Mouse (Mus musculus): ENCODE data around the gene Pnpo. TPM values are rescaled to one million over a fixed set of nuclear protein-coding genes. Genes with fewer than 3 reads are reported as not detected.

The Pnpo gene
- polyA plus RNA-seq, 1 experiment, result 57.0 TPM

- H3K4me1 ChIP-seq (ENCODE audit: control insufficient read depth, insufficient read depth, insufficient read length), result no peaks in the 10 kb centered on the region
- H3K27ac ChIP-seq (ENCODE audit: insufficient read depth, low read length), result no peak overlapping the region
- no peak overlapping the region for H3K4me3 ChIP-seq (ENCODE audit: extremely low read depth, insufficient read depth, insufficient read length)
- TF ChIP-seq POLR2A (IDR thresholded peaks at IDR 0.05; ENCODE audit: low read depth, low read length) (no peak), CTCF (IDR thresholded peaks at IDR 0.05; ENCODE audit: extremely low read depth, insufficient read depth, insufficient read length, insufficient replicate concordance) (no peak)
- no peaks in the 10 kb centered on the region for H3K27me3 ChIP-seq (ENCODE audit: control insufficient read depth, insufficient read depth, low read length)
- DNase-seq (ENCODE audit: low read depth in 1 of 2, low spot score in 2 of 2), result no peak
- no peaks in the 10 kb centered on the region for H3K36me3 ChIP-seq (ENCODE audit: control insufficient read depth, insufficient read depth, low read length)
- WGBS, result 90% methylated on average over 9 of the region's 9 CpGs
Observed at GRCm38 (mm10) chr11:96901332-96901731, 42.5 kb downstream of the Pnpo start.

GRCm38 (mm10) chr11:96899449-96900306 lies 44.1 kb downstream of the Pnpo start:
- 81% methylated on average over 13 of the region's 13 CpGs for WGBS

GRCm38 (mm10) chr11:96895886-96896285 lies 47.9 kb downstream of the Pnpo start:
- WGBS, result 57% methylated on average over 4 of the region's 4 CpGs
- Histone ChIP-seq H3K4me3 (ENCODE audit: extremely low read depth, insufficient read depth, insufficient read length) (no peak overlapping the region), H3K27ac (ENCODE audit: insufficient read depth, low read length) (no peak overlapping the region), H3K4me1 (ENCODE audit: control insufficient read depth, insufficient read depth, insufficient read length) (no peaks in the 10 kb centered on the region), H3K27me3 (ENCODE audit: control insufficient read depth, insufficient read depth, low read length) (no peaks in the 10 kb centered on the region), H3K36me3 (ENCODE audit: control insufficient read depth, insufficient read depth, low read length) (no peaks in the 10 kb centered on the region)
- no peak for DNase-seq (ENCODE audit: low read depth in 1 of 2, low spot score in 2 of 2)
- TF ChIP-seq CTCF (IDR thresholded peaks at IDR 0.05; ENCODE audit: extremely low read depth, insufficient read depth, insufficient read length, insufficient replicate concordance) (no peak), POLR2A (IDR thresholded peaks at IDR 0.05; ENCODE audit: low read depth, low read length) (no peak)

More at GRCm38 (mm10) chr11:96899449-96900306, 44.1 kb downstream of the Pnpo start:
- no peak for DNase-seq (ENCODE audit: low read depth in 1 of 2, low spot score in 2 of 2)
- H3K27ac ChIP-seq (ENCODE audit: insufficient read depth, low read length), result no peak overlapping the region
- TF ChIP-seq POLR2A (IDR thresholded peaks at IDR 0.05; ENCODE audit: low read depth, low read length) (no peak), CTCF (IDR thresholded peaks at IDR 0.05; ENCODE audit: extremely low read depth, insufficient read depth, insufficient read length, insufficient replicate concordance) (no peak)
- H3K4me1 ChIP-seq (ENCODE audit: control insufficient read depth, insufficient read depth, insufficient read length), result no peaks in the 10 kb centered on the region
- H3K27me3 ChIP-seq (ENCODE audit: control insufficient read depth, insufficient read depth, low read length), result no peaks in the 10 kb centered on the region
- H3K4me3 ChIP-seq (ENCODE audit: extremely low read depth, insufficient read depth, insufficient read length), result no peak overlapping the region
- no peaks in the 10 kb centered on the region for H3K36me3 ChIP-seq (ENCODE audit: control insufficient read depth, insufficient read depth, low read length)

- DNase-seq (ENCODE audit: low read depth in 1 of 2, low spot score in 2 of 2), result no peak
- no peak for TF ChIP-seq POLR2A (IDR thresholded peaks at IDR 0.05; ENCODE audit: low read depth, low read length)
- no peak for TF ChIP-seq CTCF (IDR thresholded peaks at IDR 0.05; ENCODE audit: extremely low read depth, insufficient read depth, insufficient read length, insufficient replicate concordance)
- Histone ChIP-seq H3K4me1 (ENCODE audit: control insufficient read depth, insufficient read depth, insufficient read length) (no peaks in the 10 kb centered on the region), H3K36me3 (ENCODE audit: control insufficient read depth, insufficient read depth, low read length) (no peaks in the 10 kb centered on the region), H3K4me3 (ENCODE audit: extremely low read depth, insufficient read depth, insufficient read length) (no peak overlapping the region), H3K27me3 (ENCODE audit: control insufficient read depth, insufficient read depth, low read length) (no peaks in the 10 kb centered on the region), H3K27ac (ENCODE audit: insufficient read depth, low read length) (no peak overlapping the region)
- 83% methylated on average over 11 of the region's 11 CpGs for WGBS
Observed at GRCm38 (mm10) chr11:96893203-96893842, 50.5 kb downstream of the Pnpo start.

GRCm38 (mm10) chr11:96891784-96892527 lies 51.8 kb downstream of the Pnpo start:
- H3K4me1 ChIP-seq (ENCODE audit: control insufficient read depth, insufficient read depth, insufficient read length), result no peaks in the 10 kb centered on the region
- H3K4me3 ChIP-seq (ENCODE audit: extremely low read depth, insufficient read depth, insufficient read length), result no peak overlapping the region
- TF ChIP-seq CTCF (IDR thresholded peaks at IDR 0.05; ENCODE audit: extremely low read depth, insufficient read depth, insufficient read length, insufficient replicate concordance) (no peak), POLR2A (IDR thresholded peaks at IDR 0.05; ENCODE audit: low read depth, low read length) (no peak)
- no peak for DNase-seq (ENCODE audit: low read depth in 1 of 2, low spot score in 2 of 2)
- H3K27ac ChIP-seq (ENCODE audit: insufficient read depth, low read length), result no peak overlapping the region
- 85% methylated on average over 14 of the region's 14 CpGs for WGBS
- H3K36me3 ChIP-seq (ENCODE audit: control insufficient read depth, insufficient read depth, low read length), result no peaks in the 10 kb centered on the region
- no peaks in the 10 kb centered on the region for H3K27me3 ChIP-seq (ENCODE audit: control insufficient read depth, insufficient read depth, low read length)

Other genes starting within 250 kb of the Pnpo start
- gene Snx11, start 166.4 kb downstream of the Pnpo start, polyA plus RNA-seq (2012; rRNA removed), result 27.2 and 28.6 TPM in 2 replicates
- 13.9 and 18.2 TPM in 2 replicates for gene Cbx1, start 154.9 kb downstream of the Pnpo start, polyA plus RNA-seq (2012; rRNA removed)
- 63.0 and 76.9 TPM in 2 replicates for gene Nfe2l1, start 114.0 kb downstream of the Pnpo start, polyA plus RNA-seq (2012; rRNA removed)
- 7.6 and 10.6 TPM in 2 replicates for gene Copz2, start 94.1 kb downstream of the Pnpo start, polyA plus RNA-seq (2012; rRNA removed)
- gene Cdk5rap3, start 27.5 kb downstream of the Pnpo start, polyA plus RNA-seq (2012; rRNA removed), result 31.7 and 36.0 TPM in 2 replicates
- gene Prr15l, start 15.9 kb downstream of the Pnpo start, polyA plus RNA-seq (2012; rRNA removed), result 1.8 and 2.2 TPM in 2 replicates
- 23.9 and 29.1 TPM in 2 replicates for gene Sp2, start 39.0 kb upstream of the Pnpo start, polyA plus RNA-seq (2012; rRNA removed)
- 0.57 and 0.82 TPM in 2 replicates for gene Sp6, start 69.4 kb upstream of the Pnpo start, polyA plus RNA-seq (2012; rRNA removed)
- 10.0 and 12.3 TPM in 2 replicates for gene Scrn2, start 86.0 kb upstream of the Pnpo start, polyA plus RNA-seq (2012; rRNA removed)
- 0.06 TPM in 1 of 2 replicates, not detected in the other for gene Lrrc46, start 97.4 kb upstream of the Pnpo start, polyA plus RNA-seq (2012; rRNA removed)
- gene Mrpl10, start 97.6 kb upstream of the Pnpo start, polyA plus RNA-seq (2012; rRNA removed), result 57.6 and 58.1 TPM in 2 replicates
- 19.1 and 23.4 TPM in 2 replicates for gene Osbpl7, start 106.6 kb upstream of the Pnpo start, polyA plus RNA-seq (2012; rRNA removed)
- gene Tbx21, start 171.3 kb upstream of the Pnpo start, polyA plus RNA-seq (2012; rRNA removed), result 10.9 and 14.4 TPM in 2 replicates
- 16.3 and 20.0 TPM in 2 replicates for gene Tbkbp1, start 207.5 kb upstream of the Pnpo start, polyA plus RNA-seq (2012; rRNA removed)
- 20.8 and 22.8 TPM in 2 replicates for gene Kpnb1, start 243.9 kb upstream of the Pnpo start, polyA plus RNA-seq (2012; rRNA removed)

All from spleen, adult 2 months (tissue).